Mouse (Mus musculus): ENCODE measurements around the gene Spem1. TPM values are rescaled to one million over a fixed set of nuclear protein-coding genes. Genes with fewer than 3 reads are reported as not detected.

Gene Spem1
- total RNA-seq, 2 experiments from 2014 or later, result 0.34 to 0.73 TPM

GRCm38 (mm10) chr11:69836703-69837576 is 15.0 kb upstream of the Spem1 start:
- DNase-seq (ENCODE audit: extremely low spot score in 1 of 2, low spot score in 1 of 2), result peak; percentile 36 to 53

DNA sequence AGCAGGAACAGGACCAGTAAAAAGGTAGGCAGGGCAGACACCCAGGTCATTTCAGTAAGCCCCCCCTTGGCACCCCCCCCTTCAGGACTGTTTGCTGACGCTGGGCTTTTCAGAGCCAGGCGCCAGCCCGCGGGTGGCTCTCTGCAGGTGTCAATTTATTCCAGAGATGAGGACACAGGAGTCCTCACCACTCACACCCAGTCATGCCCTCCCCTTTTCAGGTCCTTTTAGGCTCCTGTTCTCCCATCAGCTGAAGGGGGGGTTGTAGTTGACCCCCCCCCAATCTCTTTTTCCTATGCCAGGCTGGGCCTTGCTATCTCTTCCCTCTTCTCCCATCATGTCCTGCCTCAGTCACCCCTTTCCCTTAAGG is 14.0 kb upstream of the Spem1 start:
- DNase-seq (ENCODE audit: extremely low spot score in 1 of 2, low spot score in 1 of 2), result no peak

GRCm38 (mm10) chr11:69835326-69835965 is 13.5 kb upstream of the Spem1 start:
- no peak for DNase-seq (ENCODE audit: extremely low spot score in 1 of 2, low spot score in 1 of 2)

- DNase-seq (ENCODE audit: extremely low spot score in 1 of 2, low spot score in 1 of 2), result no peak
These were observed 12.1 kb upstream of the Spem1 start for GRCm38 (mm10) chr11:69834001-69834549.

DNA sequence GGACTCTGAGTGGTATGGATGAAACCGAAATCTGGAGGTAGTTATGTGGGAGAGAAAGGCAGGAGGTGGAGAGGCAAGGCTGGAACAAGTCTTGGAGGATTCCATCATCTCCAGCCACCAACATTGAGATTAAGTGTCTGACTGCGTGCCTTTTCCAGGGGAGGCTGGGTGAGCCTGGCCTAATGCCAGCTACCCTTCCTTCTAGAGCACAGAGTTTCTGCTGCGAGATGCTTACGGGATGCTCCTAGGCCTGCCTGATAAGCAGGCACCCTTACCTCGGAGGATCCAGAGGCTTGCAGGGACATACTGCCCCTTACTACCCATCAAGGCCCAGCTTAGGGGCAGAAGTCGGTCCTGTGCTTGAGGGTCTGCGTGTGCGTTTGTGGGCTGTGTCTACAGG is 11.6 kb upstream of the Spem1 start:
- no peak for DNase-seq (ENCODE audit: extremely low spot score in 1 of 2, low spot score in 1 of 2)

DNA sequence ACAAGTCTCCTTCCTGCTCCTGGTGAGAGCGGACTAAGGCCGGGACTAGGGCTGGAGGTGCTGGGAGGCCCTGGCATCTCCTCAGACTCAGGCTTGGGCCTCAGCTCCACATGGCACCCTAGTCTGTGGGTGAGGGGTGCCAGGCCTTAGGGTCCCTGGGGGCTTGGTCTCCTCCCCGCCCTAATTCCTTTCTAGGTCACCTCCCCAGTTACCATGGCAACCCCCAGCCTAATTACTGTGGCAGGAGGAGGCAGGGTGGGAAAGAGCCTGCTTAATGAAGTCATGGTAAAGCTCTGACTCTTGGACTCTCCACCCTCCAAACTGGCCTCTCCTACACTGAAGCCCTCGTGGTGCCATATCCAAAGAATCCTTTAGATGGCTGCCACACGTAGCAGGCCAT is 6.9 kb upstream of the Spem1 start:
- DNase-seq (ENCODE audit: extremely low spot score in 1 of 2, low spot score in 1 of 2), result no peak

GRCm38 (mm10) chr11:69823456-69823855 is 1.5 kb upstream of the Spem1 start:
- DNase-seq (ENCODE audit: extremely low spot score in 1 of 2, low spot score in 1 of 2), result no peak

DNA sequence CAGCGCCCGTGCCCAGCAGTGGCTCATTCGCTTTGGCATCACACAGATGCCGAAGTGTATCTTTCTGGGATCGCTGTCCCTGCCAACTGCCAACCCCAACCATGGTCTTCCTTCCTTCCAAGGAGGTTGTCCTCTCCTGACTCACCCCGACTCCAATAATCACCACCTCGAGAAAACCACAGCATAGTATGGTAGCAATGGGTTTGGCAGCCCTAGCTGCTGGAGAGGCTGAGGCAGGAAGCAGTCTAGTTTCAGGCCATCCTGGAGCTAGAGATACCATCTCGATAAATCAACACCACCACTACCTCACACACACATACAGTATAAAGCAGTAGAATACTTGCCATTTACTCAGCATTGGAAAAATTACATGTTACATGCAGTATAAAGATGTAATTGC is 3.1 kb downstream of the Spem1 start:
- DNase-seq (ENCODE audit: extremely low spot score in 1 of 2, low spot score in 1 of 2), result no peak

- no peak for DNase-seq (ENCODE audit: extremely low spot score in 1 of 2, low spot score in 1 of 2)
These were observed 3.6 kb downstream of the Spem1 start, which contains the start of gene Spem2 for GRCm38 (mm10) chr11:69818365-69818764. Gene Spem2, minus strand, starts transcription at chr11:69818465.

DNA sequence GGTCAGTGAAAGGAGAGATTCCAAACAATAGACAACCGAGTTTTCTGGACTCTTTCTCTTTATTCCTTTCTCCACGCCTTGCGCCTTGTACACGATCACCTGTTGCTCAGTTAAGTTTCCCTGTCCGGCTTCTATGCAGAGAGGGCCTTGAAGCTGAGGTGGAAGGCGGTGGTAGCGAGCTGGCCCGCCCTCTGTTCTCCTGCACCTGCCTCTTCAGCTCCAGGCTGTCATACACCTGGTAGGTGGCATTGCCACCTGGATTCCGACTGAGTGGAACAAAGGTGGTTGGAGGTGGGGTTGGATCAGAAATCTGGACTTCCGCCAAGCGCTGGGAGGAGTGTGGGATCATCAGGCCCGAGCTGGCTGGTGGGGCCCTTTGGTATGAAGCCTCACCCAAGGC is 5.5 kb downstream of the Spem1 start:
- DNase-seq (ENCODE audit: extremely low spot score in 1 of 2, low spot score in 1 of 2), result no peak

DNA sequence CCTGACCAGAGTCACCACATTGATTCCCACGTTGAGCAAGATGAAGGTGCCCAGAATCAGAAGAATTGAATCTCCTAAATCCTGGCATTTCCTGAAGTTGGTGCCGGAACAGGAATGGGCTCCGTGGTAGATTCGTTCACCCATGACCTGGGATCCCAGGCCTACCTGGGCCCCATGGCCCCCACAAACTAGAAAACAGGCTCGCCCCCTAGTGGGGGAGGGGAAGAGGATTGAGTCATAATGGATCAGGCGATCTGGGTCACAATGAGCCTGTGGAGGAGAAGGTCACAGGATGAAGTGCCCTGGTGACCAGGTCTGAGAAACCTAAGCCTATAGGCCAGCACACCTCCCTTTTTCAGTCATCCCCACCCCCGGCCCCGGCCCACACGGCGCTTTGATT is 6.8 kb downstream of the Spem1 start, which contains the start of gene Gm39566:
TSS of gene Gm39566 (minus strand) at position 144 of the 400 bp plus-strand sequence.
- no peak for DNase-seq (ENCODE audit: extremely low spot score in 1 of 2, low spot score in 1 of 2)

DNA sequence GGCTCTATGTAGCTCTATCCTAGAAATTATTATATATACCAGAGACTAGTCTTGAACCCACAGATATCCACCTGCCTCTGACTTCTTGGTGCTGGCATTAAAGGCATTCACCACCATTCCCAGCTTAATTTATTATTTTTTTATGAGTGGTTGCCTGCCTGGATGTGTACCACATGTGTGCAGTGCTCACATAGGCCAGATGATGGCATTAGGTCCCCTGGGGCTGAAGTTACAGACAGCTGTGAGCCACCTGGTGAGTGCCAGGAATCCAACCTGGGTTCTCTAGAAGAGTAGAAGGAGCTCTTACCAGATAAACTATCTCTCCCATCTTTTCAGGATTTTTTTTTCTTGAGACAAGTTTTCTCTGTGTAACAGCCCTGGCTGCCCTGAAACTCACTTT is 11.7 kb downstream of the Spem1 start:
- DNase-seq (ENCODE audit: extremely low spot score in 1 of 2, low spot score in 1 of 2), result no peak

- no peak for DNase-seq (ENCODE audit: extremely low spot score in 1 of 2, low spot score in 1 of 2)
These were observed 14.3 kb downstream of the Spem1 start for GRCm38 (mm10) chr11:69807641-69808040.

DNA sequence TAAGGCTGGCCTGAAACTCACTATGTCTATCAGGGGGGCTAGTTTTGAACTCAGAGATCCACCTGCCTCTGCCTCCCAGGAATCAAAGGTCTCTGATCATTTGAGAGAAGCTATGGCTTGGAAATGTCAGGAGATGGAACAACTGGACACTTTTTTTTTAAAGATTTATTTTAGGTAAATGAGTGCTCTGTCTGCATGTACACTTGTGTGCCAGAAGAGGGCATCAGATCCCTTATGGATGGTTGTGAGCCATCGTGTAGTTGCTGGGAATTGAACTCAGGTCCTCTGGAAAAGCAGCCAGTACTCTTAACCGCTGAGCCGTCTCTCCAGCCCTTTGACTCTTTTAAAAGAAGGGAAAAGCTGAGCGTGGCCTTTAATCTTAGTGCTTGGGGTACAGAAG is 15.6 kb downstream of the Spem1 start:
- DNase-seq (ENCODE audit: extremely low spot score in 1 of 2, low spot score in 1 of 2), result no peak

DNA sequence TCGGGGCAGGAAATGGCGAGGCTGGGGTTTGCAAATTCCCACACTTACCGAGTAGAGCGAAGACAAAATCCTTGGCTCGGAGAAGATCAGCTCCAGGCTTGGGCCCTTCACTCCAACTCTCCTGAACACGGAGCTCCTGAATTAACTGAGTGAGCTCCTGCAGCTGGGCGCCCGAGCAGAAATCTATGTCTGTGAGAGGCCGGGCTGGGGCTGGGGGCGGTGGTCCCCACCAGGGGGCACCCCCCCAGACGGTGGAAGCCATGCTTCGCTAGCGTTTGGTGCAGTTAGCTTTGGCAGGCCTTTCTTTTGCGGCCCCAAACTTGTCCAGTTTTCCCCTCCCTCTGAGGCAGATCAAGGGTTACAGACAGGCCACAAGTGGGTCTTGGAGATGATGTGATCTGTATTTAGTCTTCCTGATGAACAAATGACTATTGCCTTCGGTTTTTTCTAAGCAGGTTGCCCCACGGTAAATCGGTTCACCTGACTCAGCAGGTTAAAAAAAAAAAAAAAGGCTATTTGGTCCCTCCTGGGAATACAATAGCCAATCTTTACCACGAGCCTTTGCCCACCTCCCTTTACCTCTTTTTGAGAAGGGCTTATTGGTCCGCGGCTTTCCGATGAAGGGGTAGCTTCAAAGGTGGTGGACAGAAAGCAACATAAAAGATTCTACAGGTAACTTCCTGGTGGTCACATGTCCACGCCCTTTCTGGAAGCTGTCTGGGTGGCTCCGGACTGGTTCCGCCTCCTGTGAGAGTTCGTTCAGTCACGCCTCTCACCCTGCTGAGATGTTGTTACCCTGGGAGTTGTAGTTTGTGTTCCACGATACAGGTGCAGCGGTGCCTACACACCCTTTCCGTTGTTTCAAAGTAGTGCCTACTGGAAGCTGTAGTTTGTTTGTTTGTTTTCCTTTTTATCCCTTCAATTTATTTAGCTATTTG is 16.7 kb downstream of the Spem1 start, which contains the start of gene Tmem102:
TSS of gene Tmem102 (minus strand) at position 653 of the 938 bp plus-strand sequence.
- DNase-seq (ENCODE audit: extremely low spot score in 1 of 2, low spot score in 1 of 2), result no peak

DNA sequence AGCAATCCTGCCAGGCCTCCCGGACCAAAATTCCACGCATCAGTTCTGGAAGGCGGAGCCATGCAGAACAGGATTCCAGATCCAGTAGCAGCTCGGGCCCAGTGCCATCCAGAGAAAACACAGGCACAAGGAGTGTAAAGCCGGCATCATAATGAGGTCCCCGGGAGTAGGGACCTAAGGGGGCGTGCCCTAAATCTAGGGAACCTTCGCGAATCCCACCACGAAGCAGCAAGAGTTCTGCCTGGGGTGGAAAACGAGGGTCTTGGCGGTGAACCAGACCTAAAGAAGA is 17.4 kb downstream of the Spem1 start:
- DNase-seq (ENCODE audit: extremely low spot score in 1 of 2, low spot score in 1 of 2), result no peak

DNA sequence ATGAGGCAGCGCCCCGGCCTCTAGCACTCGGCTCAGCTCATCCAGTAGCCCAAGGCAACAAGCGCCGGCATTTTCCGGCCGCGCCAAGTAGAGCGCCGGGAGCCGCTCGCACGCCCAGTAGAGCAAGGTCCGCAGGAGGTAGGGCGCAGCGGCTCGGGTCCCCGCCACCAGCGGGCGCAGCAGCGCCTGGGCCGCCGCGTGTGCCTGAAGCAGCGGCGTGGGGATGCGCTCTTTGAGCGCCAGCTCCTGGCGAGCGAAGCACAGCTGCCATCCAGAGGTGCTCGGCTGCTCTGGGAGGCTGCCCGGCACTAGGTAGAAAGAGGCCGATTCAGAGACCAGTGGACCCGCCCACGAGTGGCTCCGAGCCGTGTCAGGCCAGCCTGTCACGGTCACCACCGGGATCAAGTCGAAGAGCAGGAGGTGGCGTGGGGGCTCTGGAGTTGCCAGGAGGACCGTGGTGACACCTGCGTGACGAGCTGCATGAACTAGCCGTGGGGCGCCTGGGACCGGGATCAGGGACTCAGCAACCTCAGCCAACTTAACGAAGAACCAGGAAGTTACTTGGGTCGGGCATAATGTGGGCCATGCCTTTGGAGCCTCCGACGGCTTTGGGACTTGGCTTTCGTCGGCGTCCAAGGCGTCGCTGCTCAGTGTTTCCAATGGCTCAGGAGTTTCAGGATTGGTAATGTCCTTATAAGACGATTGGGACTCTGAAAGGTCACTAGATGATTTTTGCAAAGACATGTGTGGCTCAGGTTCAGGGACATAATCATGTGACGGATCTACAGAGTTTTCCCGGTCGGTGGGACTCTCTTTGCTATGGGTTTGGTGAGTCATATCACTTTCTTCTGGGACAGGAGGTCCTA is 18.0 kb downstream of the Spem1 start:
- peak; percentile 46 to 51 for DNase-seq (ENCODE audit: extremely low spot score in 1 of 2, low spot score in 1 of 2)

DNA sequence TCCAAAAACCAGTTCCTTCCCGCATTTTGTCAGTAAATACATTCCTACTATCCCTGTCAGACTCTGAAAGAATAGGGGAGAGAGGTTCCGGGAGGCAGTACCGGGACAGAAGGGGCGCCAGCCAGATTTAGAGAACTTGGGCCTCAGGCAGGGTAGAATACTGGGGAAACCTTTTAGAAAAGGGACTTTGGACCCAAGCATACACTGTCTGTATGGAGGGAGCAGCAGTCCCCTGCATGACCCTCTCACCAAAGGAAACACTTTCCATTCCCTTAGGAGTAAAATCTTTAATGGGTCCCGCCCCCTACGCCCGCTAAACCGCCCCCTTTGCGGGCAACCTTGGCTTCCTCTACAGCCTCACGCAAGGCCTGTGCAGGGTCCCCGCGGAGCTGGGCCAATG is 18.7 kb downstream of the Spem1 start:
- no peak for DNase-seq (ENCODE audit: extremely low spot score in 1 of 2, low spot score in 1 of 2)

GRCm38 (mm10) chr11:69802648-69803105 is 19.3 kb downstream of the Spem1 start:
- peak; percentile 74 to 80 for DNase-seq (ENCODE audit: extremely low spot score in 1 of 2, low spot score in 1 of 2)
